Mouse (Mus musculus) hindbrain, embryonic 14.5 days (tissue): ENCODE results near the gene Utp11. TPM values are rescaled to one million over a fixed set of nuclear protein-coding genes. Genes with fewer than 3 reads are reported as not detected.
A peak's percentile ranks its signal among the peaks of the same experiment; 100 is the strongest.
"Not testable (repeated sequence)": the region's sequence is repeated elsewhere in the genome, so short reads cannot be mapped to it uniquely, and the experiment has no call there.

Source experiments
- ATAC-seq: fragments of 200-750 bp; cut with Nextera tagmentation; 2 replicates; pipeline ENCODE4 v1.8.0; 2017; ENCODE audit warnings: moderate number of reproducible peaks, mild to moderate bottlenecking, moderate TSS enrichment, moderate library complexity; ENCODE audit not compliant: low FRiP score
- DNase-seq: peaks from one replicate; pipeline ENCODE4 v3.0.0-alpha.2; 2015; ENCODE audit warnings: low spot score
- H3K27ac ChIP-seq: fragments of 300-500 bp; sonication (generic); 2 replicates; pipeline ENCODE4 v1.5.1; 2014; ENCODE audit warnings: mild to moderate bottlenecking, moderate library complexity
- H3K27me3 ChIP-seq: fragments of 300-500 bp; sonication (generic); 2 replicates; pipeline ENCODE4 v1.6.1; 2014; ENCODE audit warnings: mild to moderate bottlenecking, low read length, mixed read lengths; ENCODE audit not compliant: control insufficient read depth, insufficient read depth
- H3K36me3 ChIP-seq: fragments of 300-500 bp; sonication (generic); replicated peaks from 2 replicates; pipeline ENCODE4 v1.6.1; 2014; ENCODE audit not compliant: control insufficient read depth, insufficient read depth
- H3K4me1 ChIP-seq: fragments of 300-500 bp; sonication (generic); replicated peaks from 2 replicates; pipeline ENCODE4 v1.6.1; 2014; ENCODE audit warnings: antibody characterized with exemption, low read length, mixed read lengths; ENCODE audit not compliant: control insufficient read depth, insufficient read depth
- H3K4me2 ChIP-seq: fragments of 300-500 bp; sonication (generic); replicated peaks from 2 replicates; pipeline ENCODE4 v1.6.1; 2014; ENCODE audit warnings: mild to moderate bottlenecking, moderate library complexity
- H3K4me3 ChIP-seq: fragments of 300-500 bp; sonication (generic); replicated peaks from 2 replicates; pipeline ENCODE4 v1.5.1; 2014; ENCODE audit warnings: mild to moderate bottlenecking, low read length
- H3K9ac ChIP-seq: fragments of 300-500 bp; sonication (generic); 2 replicates; pipeline ENCODE4 v1.6.1; 2014
- H3K9me3 ChIP-seq: fragments of 300-500 bp; sonication (generic); 2 replicates; pipeline ENCODE4 v1.6.1; 2016; ENCODE audit warnings: low read length; ENCODE audit not compliant: control insufficient read depth
- WGBS: fragments of 180-500 bp; shearing (Covaris S2); extraction: QIAGEN DNeasy Blood & Tissue Kit; methylation state at CpG from one replicate; pipeline ENCODE4 v1.1.7; 2014; 5-methylcytosine and 5-hydroxymethylcytosine counted together
- polyA plus RNA-seq: library from polyadenylated mRNA; unstranded; fragments of >200 nt; fragmentation: Nextera tagmentation; extraction: Ambion mirVana; gene quantifications from 2 replicates; pipeline ENCODE4 v1.2.1, GENCODE M21; 2014

Utp11 gene
- polyA plus RNA-seq, 1 experiment from 2014 or later = 33.5 TPM

DNA sequence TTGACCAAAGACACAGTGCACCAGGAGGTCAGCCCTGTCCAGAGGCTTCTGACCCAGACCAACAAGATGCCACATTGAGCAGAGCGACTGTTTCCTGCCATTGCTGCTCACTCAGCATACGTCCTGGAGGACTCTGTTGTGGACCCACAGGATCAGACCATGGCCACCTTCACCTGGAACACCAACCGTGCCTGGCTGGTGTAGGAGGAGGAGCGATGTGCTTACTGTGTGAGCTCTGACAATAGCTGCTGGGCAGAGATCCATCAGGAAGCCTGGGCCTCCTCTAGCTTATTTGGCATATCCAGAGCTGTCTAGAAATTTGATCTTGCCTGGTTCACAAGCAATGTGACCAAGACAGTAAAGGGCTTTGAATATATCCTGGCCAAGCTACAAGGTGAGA is 25.7 kb upstream of the Utp11 start:
- H3K27ac ChIP-seq = no peak overlapping the region
- H3K4me3 ChIP-seq = no peak overlapping the region
- H3K4me2 ChIP-seq = no peak overlapping the region
- DNase-seq (no peak), ATAC-seq (no peak)
- H3K27me3 ChIP-seq = no peaks in the 10 kb centered on the region
- H3K9me3 ChIP-seq = no peaks in the 10 kb centered on the region
- peaks cover 82% of the 10 kb centered on the region for H3K36me3 ChIP-seq
- WGBS = 98% methylated on average over 4 of the region's 4 CpGs
- peaks cover 12% of the 10 kb centered on the region for H3K4me1 ChIP-seq
- H3K9ac ChIP-seq = no peak overlapping the region

DNA sequence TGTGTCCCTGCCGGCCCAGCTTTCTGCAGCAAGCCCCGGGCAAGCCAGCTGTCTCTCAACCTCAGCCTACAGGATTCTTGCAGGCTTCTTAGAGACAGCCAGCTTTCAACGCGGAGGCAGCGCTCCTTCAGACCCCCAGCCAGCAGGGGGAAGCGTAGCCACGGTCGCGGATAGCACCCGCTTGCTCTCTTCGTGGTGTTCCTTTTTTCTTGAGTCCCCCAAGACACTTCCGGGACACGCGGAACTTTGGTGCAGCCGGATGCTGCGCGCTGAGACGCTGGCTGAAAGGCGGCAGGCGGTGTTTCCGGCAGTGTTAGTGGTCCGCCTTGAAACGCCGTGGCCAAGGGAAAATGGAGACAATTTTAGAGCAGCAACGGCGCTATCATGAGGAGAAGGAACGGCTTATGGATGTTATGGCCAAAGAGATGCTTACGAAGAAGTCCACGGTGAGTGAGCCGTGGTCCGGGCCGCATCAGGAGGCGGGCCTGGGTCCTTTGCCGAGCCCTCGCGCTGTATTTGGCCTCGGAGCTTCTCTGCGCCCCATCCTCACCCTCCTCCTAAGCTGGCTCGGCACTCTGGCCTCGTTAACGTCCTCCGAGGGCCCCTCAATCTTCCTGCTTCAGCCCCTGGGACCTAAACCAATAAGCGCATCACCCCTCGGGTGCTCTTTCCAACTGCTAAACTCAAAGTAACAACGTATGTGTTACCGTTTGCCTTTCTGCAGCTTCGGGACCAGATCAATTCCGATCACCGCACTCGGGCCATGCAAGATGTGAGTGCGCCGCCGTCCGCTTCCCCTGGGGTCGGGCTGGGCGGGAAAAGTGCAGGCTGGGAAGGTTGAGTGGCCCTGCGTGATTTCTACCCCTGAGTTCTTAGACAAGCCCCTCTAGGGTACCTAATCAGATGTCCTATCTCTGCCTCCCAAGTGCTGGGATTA is 21.4 kb upstream of the Utp11 start, which contains the start of gene Sf3a3:
Sf3a3 (plus strand) TSS at position 232 of the 937 bp plus-strand sequence.
- peak within 1 kb of the TSS; percentile 77 for H3K9ac ChIP-seq
- H3K9me3 ChIP-seq = no peaks in the 10 kb centered on the region
- under 1% methylated on average over 57 of the region's 57 CpGs for WGBS
- peak within 1 kb of the TSS; percentile 51; the same call in 1 of the 2 replicates for H3K27ac ChIP-seq
- DNase-seq = peak; percentile 97
- peaks cover 16% of the 10 kb centered on the region for H3K4me1 ChIP-seq
- peak within 1 kb of the TSS; percentile 65 for H3K4me3 ChIP-seq
- H3K4me2 ChIP-seq = peak within 1 kb of the TSS; percentile 78
- ATAC-seq = peak; percentile 93
- peaks cover 9% of the 10 kb centered on the region for H3K27me3 ChIP-seq
- H3K36me3 ChIP-seq = peaks cover 41% of the 10 kb centered on the region

DNA sequence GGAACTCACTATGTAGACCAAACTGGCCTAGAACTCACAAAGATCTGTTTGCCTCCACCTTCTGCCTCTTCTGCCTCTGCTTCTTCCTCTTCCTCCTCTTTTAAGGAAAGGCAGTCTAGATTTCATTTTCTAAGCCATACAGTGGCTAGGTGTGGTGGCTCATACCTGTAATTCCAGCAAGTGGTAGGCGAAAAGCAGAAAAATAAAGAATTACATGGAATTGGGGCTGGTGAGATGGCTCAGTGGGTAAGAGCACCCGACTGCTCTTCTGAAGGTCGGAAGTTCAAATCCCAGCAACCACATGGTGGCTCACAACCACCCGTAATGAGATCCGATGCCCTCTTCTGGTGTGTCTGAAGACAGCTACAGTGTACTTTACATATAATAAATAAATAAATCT is 20.4 kb upstream of the Utp11 start:
- Histone ChIP-seq H3K27me3 (peaks cover 19% of the 10 kb centered on the region), H3K4me1 (peaks cover 18% of the 10 kb centered on the region), H3K36me3 (peaks cover 31% of the 10 kb centered on the region)
- H3K4me3 ChIP-seq, H3K9me3 ChIP-seq, ATAC-seq, H3K27ac ChIP-seq, H3K4me2 ChIP-seq, DNase-seq, H3K9ac ChIP-seq: not testable (repeated sequence)
- 79% methylated on average over 4 of the region's 5 CpGs for WGBS

- WGBS = 90% methylated on average over 6 of the region's 6 CpGs
- Histone ChIP-seq H3K4me3 (no peak overlapping the region), H3K4me2 (no peak overlapping the region), H3K9me3 (no peaks in the 10 kb centered on the region), H3K27me3 (peaks cover 22% of the 10 kb centered on the region), H3K36me3 (peaks cover 19% of the 10 kb centered on the region), H3K9ac (no peak overlapping the region), H3K27ac (no peak overlapping the region), H3K4me1 (peaks cover 22% of the 10 kb centered on the region)
- ATAC-seq (no peak), DNase-seq (no peak)
These were observed 19.2 kb upstream of the Utp11 start for GRCm38 (mm10) chr4:124712618-124713017.

DNA sequence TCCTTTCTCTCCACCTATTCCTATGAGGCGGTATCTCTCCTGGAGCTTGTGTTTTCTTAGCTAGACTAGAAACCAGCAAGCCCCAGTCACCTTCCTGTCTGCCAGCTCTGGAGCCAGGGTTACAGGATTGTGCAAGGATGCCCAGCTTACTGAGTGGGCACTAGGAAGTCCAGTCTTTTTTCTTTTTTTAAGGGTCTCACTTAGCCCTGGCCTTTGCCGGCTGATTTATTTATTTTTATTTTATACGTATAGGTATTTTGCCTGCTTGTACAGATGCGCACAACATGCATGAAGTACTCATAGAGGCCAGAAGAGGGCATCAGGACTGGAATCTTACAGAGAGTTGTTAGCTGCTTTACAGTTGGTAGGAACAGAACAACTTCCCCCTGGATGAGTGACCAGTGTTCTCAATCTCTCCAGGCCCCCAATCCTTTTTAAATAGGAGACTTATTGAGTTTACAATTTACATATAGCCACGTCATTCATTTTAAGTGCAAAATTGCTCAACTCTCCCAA is 17.4 kb upstream of the Utp11 start:
- no peak for ATAC-seq
- H3K27ac ChIP-seq = no peak overlapping the region

GRCm38 (mm10) chr4:124709961-124710446 is 16.6 kb upstream of the Utp11 start:
- no peak overlapping the region for H3K27ac ChIP-seq
- WGBS = 4% methylated on average over 18 of the region's 18 CpGs
- H3K9me3 ChIP-seq = no peaks in the 10 kb centered on the region
- H3K36me3 ChIP-seq = no peaks in the 10 kb centered on the region
- no peak overlapping the region for H3K9ac ChIP-seq
- ATAC-seq (no peak), DNase-seq (no peak)
- H3K4me3 ChIP-seq = peak overlapping the region; percentile 8
- H3K4me1 ChIP-seq = peaks cover 11% of the 10 kb centered on the region; the same call in 1 of the 2 replicates
- H3K4me2 ChIP-seq = peak overlapping the region; percentile 47
- H3K27me3 ChIP-seq = peaks cover 22% of the 10 kb centered on the region

More for the DNA sequence above, 17.4 kb upstream of the Utp11 start:
- Histone ChIP-seq H3K4me1 (peaks cover 17% of the 10 kb centered on the region), H3K4me3 (no peak overlapping the region), H3K27me3 (peaks cover 22% of the 10 kb centered on the region), H3K36me3 (peaks cover 2% of the 10 kb centered on the region), H3K4me2 (peak overlapping the region; percentile 47; the same call in 1 of the 2 replicates), H3K9ac (no peak overlapping the region), H3K9me3 (no peaks in the 10 kb centered on the region)
- peak; percentile 64 for DNase-seq
- 14% methylated on average over 5 of the region's 5 CpGs for WGBS

- Histone ChIP-seq H3K36me3 (no peaks in the 10 kb centered on the region), H3K4me1 (peaks cover 20% of the 10 kb centered on the region), H3K4me3 (peak overlapping the region; percentile 20), H3K27ac (0 out of 2 replicates have a peak overlapping the region, but pooled peaks have one; percentile 14), H3K4me2 (peak overlapping the region; percentile 49), H3K9me3 (no peaks in the 10 kb centered on the region), H3K27me3 (peaks cover 22% of the 10 kb centered on the region), H3K9ac (peak overlapping the region; percentile 28)
- DNase-seq = peak; percentile 56
- WGBS = 3% methylated on average over 41 of the region's 41 CpGs
- no peak; the same call in 1 of the 2 replicates for ATAC-seq
These were observed 15.4 kb upstream of the Utp11 start for GRCm38 (mm10) chr4:124708518-124709477.

- H3K27me3 ChIP-seq = peaks cover 22% of the 10 kb centered on the region
- not testable (repeated sequence) for ATAC-seq
- WGBS = 0% methylated on average over 1 of the region's 1 CpGs
These were observed 14.8 kb upstream of the Utp11 start for GRCm38 (mm10) chr4:124708200-124708517.

More at GRCm38 (mm10) chr4:124708200-124708517, 14.8 kb upstream of the Utp11 start:
- H3K4me3 ChIP-seq, H3K9me3 ChIP-seq, DNase-seq, H3K27ac ChIP-seq, H3K9ac ChIP-seq, H3K36me3 ChIP-seq: not testable (repeated sequence)
- H3K4me2 ChIP-seq = 0 out of 2 replicates have a peak overlapping the region, but pooled peaks have one; percentile 49
- H3K4me1 ChIP-seq = peaks cover 20% of the 10 kb centered on the region
